Mouse (Mus musculus): ENCODE results near the gene Magel2.

The Magel2 gene

GRCm38 (mm10) chr7:62376510-62377304 lies at the start of gene Magel2:
Gene Magel2 (plus strand): TSS chr7:62377010.
- DNase-seq = peak; percentile 6 to 11

- no peak for DNase-seq
Measured at GRCm38 (mm10) chr7:62345411-62345810, 31.4 kb upstream of the Magel2 start.

- no peak for DNase-seq
Measured at GRCm38 (mm10) chr7:62346269-62346668, 30.5 kb upstream of the Magel2 start, which contains the start of gene Ndn. Gene Ndn (plus strand): TSS chr7:62346569.

- peak; percentile 85 to 89 for DNase-seq
Measured at GRCm38 (mm10) chr7:62348106-62348803, 28.6 kb upstream of the Magel2 start.

GRCm38 (mm10) chr7:62348804-62349190 lies 28.0 kb upstream of the Magel2 start:
- peak in 1 of 2 experiments; percentile 3 for DNase-seq

GRCm38 (mm10) chr7:62351266-62351665 lies 25.5 kb upstream of the Magel2 start:
- no peak for DNase-seq

GRCm38 (mm10) chr7:62365039-62365636 lies 11.7 kb upstream of the Magel2 start:
- no peak for DNase-seq

GRCm38 (mm10) chr7:62366730-62367129 lies 10.1 kb upstream of the Magel2 start:
- DNase-seq = no peak

- no peak for DNase-seq
Measured at GRCm38 (mm10) chr7:62375658-62376057, 1.2 kb upstream of the Magel2 start.

GRCm38 (mm10) chr7:62377313-62377712 lies 503 bp downstream of the Magel2 start:
- peak in 1 of 2 experiments; percentile 6 for DNase-seq

GRCm38 (mm10) chr7:62378529-62378928 lies 1.7 kb downstream of the Magel2 start:
- no peak for DNase-seq

GRCm38 (mm10) chr7:62382391-62382790 lies 5.6 kb downstream of the Magel2 start:
- DNase-seq = peak; percentile 34 to 39

- DNase-seq = no peak
Measured at GRCm38 (mm10) chr7:62388291-62388690, 11.5 kb downstream of the Magel2 start.

GRCm38 (mm10) chr7:62392202-62392601 lies 15.4 kb downstream of the Magel2 start:
- DNase-seq = no peak

- no peak for DNase-seq
Measured at GRCm38 (mm10) chr7:62406573-62407050, 29.8 kb downstream of the Magel2 start.

GRCm38 (mm10) chr7:62407803-62408202 lies 31.0 kb downstream of the Magel2 start:
- DNase-seq = no peak

GRCm38 (mm10) chr7:62415222-62415621 lies 38.4 kb downstream of the Magel2 start:
- DNase-seq = no peak

- no peak for DNase-seq
Measured at GRCm38 (mm10) chr7:62416173-62416572, 39.4 kb downstream of the Magel2 start.

GRCm38 (mm10) chr7:62418346-62418745 lies 41.5 kb downstream of the Magel2 start:
- no peak for DNase-seq

- no peak for DNase-seq
Measured at GRCm38 (mm10) chr7:62419105-62419492, 42.3 kb downstream of the Magel2 start.

GRCm38 (mm10) chr7:62419493-62420360 lies 42.9 kb downstream of the Magel2 start, which contains the start of gene Mkrn3:
Gene Mkrn3 (minus strand): TSS chr7:62420139.
- peak; percentile 86 to 90 for DNase-seq

- no peak for DNase-seq
Measured at GRCm38 (mm10) chr7:62420566-62420965, 43.8 kb downstream of the Magel2 start.
